ENCODE assay signal across 1 mouse cellular context in the genomic region with DNA sequence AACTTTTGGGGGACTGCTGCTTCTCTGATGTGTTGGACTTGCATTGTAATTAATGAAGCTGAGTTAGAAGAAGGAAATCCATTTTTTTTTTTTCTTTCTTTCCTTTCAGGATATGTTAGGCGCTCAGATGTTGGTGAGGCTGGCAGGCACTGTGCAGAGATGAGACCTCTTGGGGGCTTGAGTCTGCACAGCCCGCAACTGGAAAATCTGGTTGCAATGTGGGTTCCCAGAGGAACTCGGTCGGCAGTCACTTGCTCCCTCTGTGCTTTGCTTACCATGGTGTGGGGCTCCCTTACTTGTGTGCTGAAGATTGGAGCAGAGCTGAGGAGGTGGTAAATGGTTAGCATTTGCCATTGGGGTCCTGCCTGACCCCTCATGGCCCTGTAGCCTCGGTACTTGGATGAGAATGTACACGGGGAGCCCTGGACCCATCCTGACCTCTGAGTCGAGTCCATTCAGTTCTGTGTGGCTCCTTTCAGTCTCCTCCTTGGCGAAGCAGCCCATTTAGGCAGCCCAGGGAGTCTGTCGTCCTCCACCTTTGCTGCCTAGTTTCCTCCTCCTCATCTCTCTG.
TF ChIP-seq lines count a peak whose summit lies in the region.

No protein-coding gene starts in this region.

TF ChIP-seq in MEL, 35 proteins besides CTCF, POLR2A, EP300 and RAD21 (continued from another document):
- no peak for TF ChIP-seq USF2 (IDR thresholded peaks at IDR 0.05; ENCODE audit: borderline replicate concordance in 1 of 2, insufficient read depth in 1 of 2, low read depth in 1 of 2, low read length in 2 of 2)
